Mouse (Mus musculus) yolk sac, embryonic 10.5 days (tissue): ENCODE data around the gene Pnpla7.

Source experiments
- DNase-seq: peaks from one replicate; pipeline ENCODE4 v3.0.0-alpha.2; 2017; ENCODE audit warnings: low spot score

The Pnpla7 gene

DNA sequence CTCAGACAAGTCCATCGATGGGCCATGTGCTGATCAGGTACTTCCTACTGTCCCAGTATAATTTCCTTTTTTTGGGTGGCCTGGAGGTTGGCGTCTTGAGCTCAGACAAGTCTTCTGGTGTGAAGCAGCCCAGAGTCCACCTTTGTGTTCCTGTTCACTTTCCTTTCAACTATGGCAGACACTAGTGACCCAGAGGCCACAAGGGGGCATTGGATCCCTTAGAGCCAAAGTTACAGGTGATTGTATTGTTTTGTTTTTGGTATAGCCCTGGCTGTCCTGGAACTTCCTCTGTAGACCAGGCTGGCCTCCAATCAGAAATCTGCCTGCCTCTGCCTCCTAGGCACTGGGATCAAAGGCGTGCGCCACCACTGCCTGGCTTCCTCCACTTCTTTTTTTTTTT is 96.6 kb downstream of the Pnpla7 start:
- no peak for DNase-seq

DNA sequence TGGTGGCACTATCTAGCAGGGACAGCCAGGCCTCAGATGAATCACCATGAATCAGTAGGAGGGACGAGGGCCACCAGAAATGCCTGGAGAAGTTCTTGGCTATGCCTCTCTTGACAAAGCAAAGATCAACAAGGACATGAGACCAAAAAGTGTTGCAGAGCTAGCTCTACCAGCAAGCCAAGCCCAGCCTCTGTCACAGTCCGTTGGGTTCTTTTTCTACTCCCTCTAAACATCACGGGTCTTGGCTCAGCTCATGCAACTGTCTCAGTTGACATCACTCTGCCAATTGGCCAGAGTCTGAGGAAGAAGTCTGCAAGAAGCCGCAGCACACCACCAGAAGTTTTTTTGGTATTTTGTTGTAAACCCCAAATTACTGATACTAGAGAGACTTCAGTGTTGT is 99.7 kb downstream of the Pnpla7 start:
- no peak for DNase-seq

DNA sequence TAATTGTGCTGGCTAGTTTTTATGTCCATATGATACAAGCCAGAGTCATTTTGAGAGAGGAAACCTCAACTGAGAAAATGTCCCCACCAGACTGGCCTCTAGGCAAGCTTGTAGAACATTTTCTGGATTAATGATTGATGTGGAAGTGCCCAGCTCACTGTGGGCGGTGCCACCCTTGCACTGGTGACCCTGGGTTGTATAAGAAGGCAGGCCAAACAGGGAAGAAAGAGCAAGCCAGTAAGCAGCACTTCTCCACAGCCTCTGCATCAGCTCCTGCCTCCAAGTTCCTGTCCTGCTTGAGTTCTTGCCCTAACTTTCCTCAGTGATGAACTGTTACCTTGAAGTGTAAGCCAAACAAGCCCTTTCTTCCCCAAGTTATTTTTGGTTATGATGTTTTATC is 103.1 kb downstream of the Pnpla7 start:
- no peak for DNase-seq

DNA sequence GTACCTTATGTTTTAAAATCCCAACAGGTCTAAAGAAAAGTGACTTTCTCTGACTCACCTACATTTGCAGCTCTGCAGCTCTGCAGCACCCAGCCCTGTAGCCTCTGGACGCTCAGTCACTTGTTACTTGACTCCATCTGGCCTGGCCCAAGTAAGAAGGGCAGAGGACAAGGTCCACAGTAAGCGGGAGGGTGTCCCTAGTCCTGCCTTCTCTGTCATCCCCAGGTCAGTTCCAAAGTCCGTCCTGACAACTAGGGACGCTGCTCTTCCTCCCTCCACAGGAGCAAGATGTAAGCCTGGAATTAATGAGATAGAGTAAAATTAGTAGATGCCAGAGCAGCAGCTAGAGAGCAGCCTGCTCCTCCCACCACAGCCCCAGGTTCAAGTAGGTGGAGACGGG is 104.2 kb downstream of the Pnpla7 start, which contains the start of gene Entpd8:
Entpd8 (plus strand) TSS at position 229 of the 400 bp plus-strand sequence.
- DNase-seq: peak; percentile 82

DNA sequence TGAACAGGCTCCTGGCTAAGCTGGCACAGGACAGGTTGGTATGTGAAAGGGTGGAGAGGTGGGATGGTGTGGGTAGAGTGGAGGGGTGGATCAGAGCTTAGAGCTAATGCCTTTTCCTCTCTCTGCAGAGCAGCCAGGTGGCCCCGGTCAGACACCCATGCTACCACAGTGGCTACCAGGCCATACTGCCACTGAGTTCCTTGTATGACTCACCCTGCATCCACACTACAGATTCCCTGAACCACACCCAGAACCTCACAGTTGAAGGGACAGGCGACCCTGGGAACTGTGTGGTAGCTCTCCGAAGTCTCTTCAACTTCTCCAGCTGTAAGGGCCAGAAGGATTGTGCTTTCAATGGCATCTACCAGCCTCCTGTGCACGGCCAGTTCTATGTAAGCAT is 107.9 kb downstream of the Pnpla7 start:
- DNase-seq: no peak

DNA sequence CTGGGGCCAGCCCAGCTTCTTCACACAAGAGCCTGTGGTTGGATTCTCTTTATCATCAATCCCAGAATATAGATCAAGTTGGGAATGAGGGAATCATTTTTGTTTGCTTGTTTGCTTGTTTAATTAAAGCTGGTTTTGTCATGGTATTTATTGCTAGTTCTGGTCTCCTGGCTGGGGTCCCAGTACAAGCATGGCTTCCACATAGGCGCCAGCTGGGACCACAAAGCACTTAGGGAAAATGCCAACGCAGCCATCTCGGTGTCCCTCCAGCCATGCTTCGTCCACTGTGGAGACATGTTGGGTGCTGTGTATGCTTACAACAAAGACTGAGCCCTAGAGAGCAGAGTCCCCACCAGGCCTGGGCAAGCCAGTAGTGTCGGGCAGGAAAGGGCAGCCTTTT is 109.7 kb downstream of the Pnpla7 start:
- DNase-seq: no peak

DNA sequence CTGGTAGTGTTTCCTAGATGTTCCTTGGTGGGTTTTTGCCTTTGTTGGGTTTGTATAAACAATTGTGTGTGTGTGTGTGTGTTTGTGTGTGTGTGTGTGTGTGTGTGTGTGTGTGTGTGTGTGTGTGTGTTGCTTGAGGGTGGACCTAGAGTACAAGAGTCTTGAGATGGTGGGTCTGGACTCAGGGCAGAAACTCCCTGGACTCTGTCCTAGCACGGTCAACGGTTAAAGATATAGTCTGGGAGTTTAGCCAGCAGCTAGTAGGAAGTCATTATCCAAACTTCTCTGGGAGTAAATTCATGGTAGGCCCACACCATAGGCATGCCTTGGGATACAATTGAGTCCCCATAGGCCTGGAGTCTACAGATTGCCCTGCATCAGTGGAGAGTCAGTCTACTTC is 112.0 kb downstream of the Pnpla7 start:
- no peak for DNase-seq

DNA sequence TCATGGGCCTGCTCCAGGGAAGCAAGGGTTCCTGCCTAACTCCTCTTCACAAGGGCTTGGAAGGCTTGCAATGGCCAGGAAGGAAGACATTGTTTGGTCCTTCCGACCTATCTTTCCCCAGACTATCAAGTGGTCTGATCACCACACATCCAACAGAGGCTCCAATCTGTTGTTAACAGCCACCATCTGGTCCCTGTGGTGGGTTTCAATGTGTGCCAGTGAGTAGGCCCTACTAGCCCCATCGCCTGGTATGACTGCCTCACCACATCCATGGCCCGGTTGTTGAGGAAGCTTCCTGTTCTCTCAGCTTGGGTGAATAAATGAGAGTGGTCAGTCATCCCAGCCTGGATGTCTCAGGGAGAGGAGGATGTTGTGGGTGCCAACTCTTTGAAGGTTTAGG is 112.8 kb downstream of the Pnpla7 start:
- no peak for DNase-seq

DNA sequence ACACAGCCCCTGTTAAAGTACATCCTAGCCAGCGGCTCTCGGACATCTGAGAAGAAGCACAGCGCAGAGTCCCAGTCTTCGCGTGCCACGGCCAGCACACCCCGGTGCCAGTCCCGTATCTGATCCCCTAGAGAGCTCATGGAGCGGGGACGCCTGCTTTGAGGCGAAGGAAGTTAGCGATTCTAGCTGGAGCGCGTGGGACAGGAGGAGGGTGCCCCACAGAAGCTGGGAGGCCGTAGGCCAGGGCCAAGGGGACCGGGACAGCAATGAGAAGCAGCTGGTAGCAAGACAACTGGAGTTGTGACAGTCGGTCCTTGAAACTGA is 118.9 kb downstream of the Pnpla7 start:
- DNase-seq: no peak

DNA sequence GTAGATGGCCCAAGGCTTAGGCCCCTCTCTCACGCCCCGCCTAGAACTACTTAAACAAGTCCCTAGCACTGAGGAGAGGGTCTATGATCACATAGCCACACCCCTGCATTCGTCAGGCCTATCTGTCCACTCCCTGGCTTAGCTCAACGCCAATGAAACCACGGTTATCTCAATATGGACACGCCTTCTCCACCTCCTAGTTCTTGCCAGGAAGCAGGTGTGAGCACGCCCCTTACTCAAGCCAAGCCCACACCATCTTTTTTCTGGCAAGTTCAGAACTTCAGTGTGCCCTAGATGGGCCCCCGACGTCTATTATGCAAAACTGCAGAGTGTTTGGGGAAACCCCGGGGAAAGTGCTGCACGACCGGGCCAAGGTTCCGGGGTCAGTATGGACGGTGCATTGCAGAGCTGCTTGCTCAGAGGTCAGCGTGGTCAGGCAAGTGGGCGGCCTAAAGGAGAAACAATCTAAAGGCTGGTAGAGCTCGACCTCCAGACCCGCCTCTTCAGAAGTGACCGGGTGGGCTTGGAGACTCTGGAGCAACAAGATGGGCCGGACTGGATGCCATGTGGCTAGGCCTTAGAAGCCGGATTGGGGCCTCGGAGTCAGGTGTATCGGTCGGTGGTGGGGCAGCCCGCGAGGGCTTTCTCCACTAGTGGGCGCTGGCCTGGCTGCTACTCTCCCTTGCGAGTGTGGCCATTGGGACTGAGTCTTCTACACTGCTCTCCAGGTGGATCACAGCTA is 119.4 kb downstream of the Pnpla7 start, which contains the start of gene Noxa1:
Noxa1 (minus strand) TSS at position 41 of the 742 bp plus-strand sequence.
- peak; percentile 40 for DNase-seq

DNA sequence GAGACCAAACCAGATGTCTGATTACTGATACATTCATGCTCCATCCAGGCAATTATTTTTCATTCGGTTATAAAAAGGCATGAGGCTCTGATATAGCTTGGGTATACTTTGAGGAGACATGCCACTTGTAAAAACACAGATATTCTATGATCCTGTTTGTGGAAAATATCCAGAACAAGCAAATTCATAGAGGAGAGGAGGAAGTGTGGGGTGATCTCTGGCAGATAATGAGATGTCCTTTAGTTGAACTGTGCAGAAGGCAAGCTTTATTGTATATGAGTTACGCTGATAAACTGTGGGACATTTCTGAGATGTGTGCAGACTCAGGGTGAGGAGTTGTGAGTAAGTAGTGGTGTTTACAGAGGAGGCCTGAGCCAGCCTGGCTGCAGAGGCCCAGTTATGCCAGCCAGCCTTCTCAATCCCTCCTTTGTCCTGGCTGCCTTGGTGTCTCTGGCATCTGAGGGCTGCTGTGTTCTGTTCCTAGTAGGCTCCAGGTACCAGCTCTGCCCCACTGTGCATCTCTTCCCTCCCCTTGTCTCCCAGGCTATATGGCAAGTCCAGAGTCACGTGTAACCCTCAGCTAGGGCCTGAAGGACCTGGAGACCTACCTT is 122.3 kb downstream of the Pnpla7 start:
- no peak for DNase-seq

DNA sequence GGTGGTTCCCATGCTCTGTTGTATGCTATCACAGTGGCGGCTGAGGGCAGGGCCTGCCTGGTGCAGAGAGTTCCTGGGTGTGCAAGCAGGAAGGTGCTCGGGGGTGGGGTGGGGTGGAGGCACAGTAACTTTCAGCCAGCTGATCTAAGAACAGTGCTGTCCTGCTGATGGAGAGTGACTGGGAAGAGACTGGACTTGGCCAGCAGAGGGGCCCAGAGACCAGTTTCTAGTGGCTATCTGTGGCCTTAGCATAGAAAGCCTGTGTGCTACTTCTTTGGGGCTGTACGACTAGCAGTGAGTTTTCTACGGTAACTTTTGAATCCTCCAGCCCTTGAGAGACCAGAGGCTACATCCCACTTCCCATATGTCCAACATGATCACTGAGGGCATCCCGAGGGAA is 123.1 kb downstream of the Pnpla7 start:
- no peak for DNase-seq

DNA sequence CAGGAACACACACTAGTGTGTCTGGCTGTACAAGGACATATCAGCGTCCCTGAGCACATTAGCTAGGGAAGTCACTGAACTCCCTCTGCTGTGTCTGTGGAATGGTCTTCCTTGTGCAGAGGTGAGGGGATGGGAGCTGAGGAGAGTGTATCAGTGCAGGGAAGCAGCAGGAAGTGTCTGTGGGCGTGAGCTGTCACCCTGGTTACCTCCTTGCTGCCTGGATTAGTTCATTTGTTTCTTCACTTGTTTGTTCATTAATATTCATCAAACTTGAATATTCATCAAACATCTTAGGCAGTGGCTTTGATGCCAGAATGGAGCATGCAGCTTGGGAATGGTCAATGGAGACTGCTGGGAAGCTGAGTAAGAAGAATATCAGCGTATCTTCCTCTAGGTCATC is 123.9 kb downstream of the Pnpla7 start:
- no peak for DNase-seq
